In the genomic region with DNA sequence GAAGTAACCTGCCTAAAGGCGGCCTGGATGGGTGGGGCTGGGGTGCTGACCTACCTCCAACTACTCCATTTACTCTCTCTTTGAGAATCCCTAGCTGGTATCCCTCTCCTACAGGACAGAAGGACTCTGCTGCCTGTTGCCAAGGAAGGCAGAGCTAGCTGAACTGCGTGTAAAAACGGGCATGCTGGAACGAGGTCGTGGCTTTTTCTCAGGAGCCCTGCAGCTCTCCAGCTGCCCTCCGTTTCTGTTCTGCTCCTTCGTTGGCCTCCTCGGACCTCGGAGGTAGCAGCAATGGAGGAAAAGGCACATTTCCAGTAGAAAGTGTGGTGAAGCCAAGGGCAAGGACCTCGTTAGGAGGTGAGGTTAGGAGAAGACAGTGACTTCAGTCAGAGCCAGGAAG, we compare ENCODE assay signal across 10 mouse cellular contexts. TPM values are rescaled to one million over a fixed set of nuclear protein-coding genes. Genes with fewer than 3 reads are reported as not detected.
DNase-seq lines count a peak whose midpoint lies in the region; ATAC-seq and TF ChIP-seq lines count a peak whose summit lies in the region.
"Had no signal": no experiment of that assay in that cellular context is flagged by ENCODE, and none has a peak within 500 bp of the region (broad histone marks: within the 10 kb centered on the region; RNA-seq: fewer than 3 reads in every experiment).

No protein-coding gene starts in this region.

- peaks cover 47% of the 10 kb centered on the region for H3K4me1 ChIP-seq in cerebellum, adult 2 months (ENCODE audit: control insufficient read depth, insufficient read depth, low read length)
- peaks cover 43% of the 10 kb centered on the region for H3K4me1 ChIP-seq in lung, embryonic 16.5 days (replicated peaks; ENCODE audit: control insufficient read depth, insufficient read depth, low read length)
- H3K4me1 ChIP-seq in hindbrain, embryonic 16.5 days (ENCODE audit: control insufficient read depth, insufficient read depth, low read depth, low read length): peaks cover 40% of the 10 kb centered on the region
- H3K4me1 ChIP-seq in small intestine, adult 2 months (ENCODE audit: control insufficient read depth, insufficient read depth, insufficient read length, low read length): peaks cover 21% of the 10 kb centered on the region

- H3K36me3 ChIP-seq in lung, embryonic 16.5 days (ENCODE audit: control insufficient read depth, insufficient read depth, low read length): peaks cover 40% of the 10 kb centered on the region
- H3K36me3 ChIP-seq in hindbrain, embryonic 16.5 days (ENCODE audit: control insufficient read depth, insufficient read depth, low read length): peaks cover 32% of the 10 kb centered on the region
- peaks cover 50% of the 10 kb centered on the region for H3K36me3 ChIP-seq in small intestine, adult 2 months (ENCODE audit: control insufficient read depth, insufficient read depth, low read length)

- H3K9me3 ChIP-seq in lung, embryonic 16.5 days (ENCODE audit: control insufficient read depth, low read length): no peaks in the 10 kb centered on the region
- H3K9me3 ChIP-seq in hindbrain, embryonic 16.5 days (ENCODE audit: control insufficient read depth, low read length): no peaks in the 10 kb centered on the region
- H3K9me3 ChIP-seq: liver, embryonic 13.5 days had no signal

- no peak for ATAC-seq in lung, embryonic 16.5 days (ENCODE audit: low read depth)
- ATAC-seq in hindbrain, embryonic 16.5 days: no peak
- ATAC-seq: activated CD4-positive, CD25-positive, alpha-beta regulatory T cell, adult 4 months had no signal

- H3K4me3 ChIP-seq in cerebellum, adult 2 months (replicated peaks; ENCODE audit: insufficient read depth, low read depth, low read length): peak overlapping the region; percentile 39
- peak overlapping the region; percentile 30 for H3K4me3 ChIP-seq in lung, embryonic 16.5 days (ENCODE audit: low read length)
- H3K4me3 ChIP-seq in hindbrain, embryonic 16.5 days (ENCODE audit: low read length): no peak overlapping the region
- H3K4me3 ChIP-seq in small intestine, adult 2 months (ENCODE audit: low read depth, low read length): no peak overlapping the region
- H3K4me3 ChIP-seq: liver, embryonic 13.5 days had no signal

- DNase-seq in cerebellum, adult 2 months: peak; percentile 75 to 79
- no peak for DNase-seq in cerebellum, postnatal 4 days (ENCODE audit: low spot score in 2 of 2)
- no peak for DNase-seq in lung, postnatal 14 days
- no peak for DNase-seq in c-Kit-positive CD71-positive TER-119-positive erythroid progenitor cells, embryonic 14.5 days (ENCODE audit: low spot score)
- no peak for DNase-seq in frontal cortex, postnatal 25 days (ENCODE audit: low spot score in 2 of 2)
- DNase-seq: liver, embryonic 13.5 days had no signal

- no peaks in the 10 kb centered on the region for H3K27me3 ChIP-seq in cerebellum, adult 2 months (ENCODE audit: control insufficient read depth, insufficient read depth, low read length)
- H3K27me3 ChIP-seq in lung, embryonic 16.5 days (ENCODE audit: control insufficient read depth, insufficient read depth, low read depth, low read length): no peaks in the 10 kb centered on the region
- H3K27me3 ChIP-seq in hindbrain, embryonic 16.5 days (replicated peaks; ENCODE audit: control insufficient read depth, insufficient read depth, low read length): no peaks in the 10 kb centered on the region
- no peaks in the 10 kb centered on the region for H3K27me3 ChIP-seq in small intestine, adult 2 months (ENCODE audit: control insufficient read depth, insufficient read depth, low read length)

- no peak for TF ChIP-seq POLR2A in cerebellum, adult 2 months (IDR thresholded peaks at IDR 0.05; ENCODE audit: borderline replicate concordance, insufficient read depth, low read length)
- TF ChIP-seq POLR2A in small intestine, adult 2 months (IDR thresholded peaks at IDR 0.05; ENCODE audit: low read depth, low read length): no peak

- H3K4me2 ChIP-seq in lung, embryonic 16.5 days (ENCODE audit: low read depth, low read length): peak overlapping the region; percentile 46
- 0 out of 2 replicates have a peak overlapping the region, but pooled peaks have one; percentile 0 for H3K4me2 ChIP-seq in hindbrain, embryonic 16.5 days (ENCODE audit: low read length)

- H3K9ac ChIP-seq in lung, embryonic 16.5 days (ENCODE audit: low read length): peak overlapping the region; percentile 46
- H3K9ac ChIP-seq in hindbrain, embryonic 16.5 days (ENCODE audit: low read depth, low read length): no peak overlapping the region
- H3K9ac ChIP-seq: liver, embryonic 13.5 days had no signal

- WGBS in cerebellum, adult 2 months: 8% methylated on average over 10 of the region's 10 CpGs
- 36% methylated on average over 10 of the region's 10 CpGs for WGBS in lung, embryonic 16.5 days
- WGBS in hindbrain, embryonic 16.5 days: 43% methylated on average over 10 of the region's 10 CpGs
- 67% methylated on average over 10 of the region's 10 CpGs for WGBS in small intestine, adult 2 months

- peak overlapping the region; percentile 56 for H3K27ac ChIP-seq in cerebellum, adult 2 months (ENCODE audit: insufficient read depth, low read length)
- peak overlapping the region; percentile 89 for H3K27ac ChIP-seq in lung, embryonic 16.5 days (ENCODE audit: low read length)
- peak overlapping the region; percentile 41 for H3K27ac ChIP-seq in hindbrain, embryonic 16.5 days (ENCODE audit: low read depth, low read length)
- peak overlapping the region; percentile 46 for H3K27ac ChIP-seq in small intestine, adult 2 months (ENCODE audit: insufficient read depth, low read depth, low read length)

- no peak for TF ChIP-seq CTCF in cerebellum, adult 2 months (IDR thresholded peaks at IDR 0.05; ENCODE audit: borderline replicate concordance, insufficient read depth, low read depth, low read length)
- TF ChIP-seq CTCF in small intestine, adult 2 months (IDR thresholded peaks at IDR 0.05; ENCODE audit: extremely low read depth, insufficient read length, insufficient replicate concordance, low read depth, low read length): no peak

RNA-seq across cellular contexts. Expression of a gene that starts 11.7 kb away (rescaled TPM):
- polyA plus RNA-seq in cerebellum, adult 2 months (2012; rRNA removed): 127 and 141 TPM in 2 replicates
- polyA plus RNA-seq in lung, embryonic 16.5 days (2015; fragmentation: Nextera tagmentation; extraction: Ambion mirVana): 134 and 139 TPM in 2 replicates
- polyA plus RNA-seq in hindbrain, embryonic 16.5 days (2015; fragmentation: Nextera tagmentation; extraction: Ambion mirVana): 85.2 and 106 TPM in 2 replicates
- polyA plus RNA-seq in small intestine, adult 2 months (2012; rRNA removed): 213 and 376 TPM in 2 replicates

RNA-seq across cellular contexts. Expression of a gene that starts 19.5 kb away (rescaled TPM):
- polyA plus RNA-seq in cerebellum, adult 2 months (2012; rRNA removed): 58.1 and 64.1 TPM in 2 replicates
- polyA plus RNA-seq in lung, embryonic 16.5 days (2015; fragmentation: Nextera tagmentation; extraction: Ambion mirVana): 9.6 and 10.3 TPM in 2 replicates
- polyA plus RNA-seq in hindbrain, embryonic 16.5 days (2015; fragmentation: Nextera tagmentation; extraction: Ambion mirVana): 23.7 and 28.3 TPM in 2 replicates
- 2.3 and 3.2 TPM in 2 replicates for polyA plus RNA-seq in small intestine, adult 2 months (2012; rRNA removed)

RNA-seq across cellular contexts. Expression of a gene that starts 27.4 kb away (rescaled TPM):
- polyA plus RNA-seq in cerebellum, adult 2 months (2012; rRNA removed): 156 and 165 TPM in 2 replicates
- 12.2 and 12.5 TPM in 2 replicates for polyA plus RNA-seq in lung, embryonic 16.5 days (2015; fragmentation: Nextera tagmentation; extraction: Ambion mirVana)
- polyA plus RNA-seq in hindbrain, embryonic 16.5 days (2015; fragmentation: Nextera tagmentation; extraction: Ambion mirVana): 86.6 and 93.2 TPM in 2 replicates
- polyA plus RNA-seq in small intestine, adult 2 months (2012; rRNA removed): 7.1 and 10.6 TPM in 2 replicates

RNA-seq across cellular contexts. Expression of a gene that starts 28.4 kb away (rescaled TPM):
- polyA plus RNA-seq in cerebellum, adult 2 months (2012; rRNA removed): 112 and 128 TPM in 2 replicates
- 12.2 and 13.9 TPM in 2 replicates for polyA plus RNA-seq in lung, embryonic 16.5 days (2015; fragmentation: Nextera tagmentation; extraction: Ambion mirVana)
- 4.1 and 4.4 TPM in 2 replicates for polyA plus RNA-seq in hindbrain, embryonic 16.5 days (2015; fragmentation: Nextera tagmentation; extraction: Ambion mirVana)
- 2.0 and 2.4 TPM in 2 replicates for polyA plus RNA-seq in small intestine, adult 2 months (2012; rRNA removed)

RNA-seq across cellular contexts. Expression of a gene that starts 40.4 kb away (rescaled TPM):
- 31.4 and 36.3 TPM in 2 replicates for polyA plus RNA-seq in cerebellum, adult 2 months (2012; rRNA removed)
- 22.0 and 23.4 TPM in 2 replicates for polyA plus RNA-seq in lung, embryonic 16.5 days (2015; fragmentation: Nextera tagmentation; extraction: Ambion mirVana)
- 27.3 and 29.2 TPM in 2 replicates for polyA plus RNA-seq in hindbrain, embryonic 16.5 days (2015; fragmentation: Nextera tagmentation; extraction: Ambion mirVana)
- 13.2 and 19.0 TPM in 2 replicates for polyA plus RNA-seq in small intestine, adult 2 months (2012; rRNA removed)

Comparison
In these comparisons a context has a peak if more than half of its experiments do, and no peak if none do; other contexts are left out.
1. DNase-seq: peak in cerebellum, adult 2 months (2 of 2); none in cerebellum, postnatal 4 days (0 of 2), lung, postnatal 14 days (single experiment), c-Kit-positive CD71-positive TER-119-positive erythroid progenitor cells, embryonic 14.5 days (single experiment) and frontal cortex, postnatal 25 days (0 of 2).
2. H3K4me3 ChIP-seq: peak in cerebellum, adult 2 months (single experiment) and lung, embryonic 16.5 days (single experiment); none in hindbrain, embryonic 16.5 days (single experiment) and small intestine, adult 2 months (single experiment).
3. Peak in every context shown above with its lines, with median percentiles within 50 percentile points of each other: H3K27ac ChIP-seq.